Mouse (Mus musculus) liver, embryonic 14.5 days (tissue): ENCODE measurements around the gene Nup85. TPM values are rescaled to one million over a fixed set of nuclear protein-coding genes. Genes with fewer than 3 reads are reported as not detected.

Experiments used
- ATAC-seq: fragments of 200-750 bp; cut with Nextera tagmentation; 2 replicates; pipeline ENCODE4 v1.8.0; 2017; ENCODE audit warnings: moderate number of reproducible peaks, mild to moderate bottlenecking, moderate library complexity; ENCODE audit not compliant: insufficient read depth
- DNase-seq, 3 experiments: peaks; one replicate each; pipeline ENCODE4 v3.0.0-alpha.2; 2012 to 2013; ENCODE audit warnings: low read depth in 3 of 3, low spot score in 3 of 3
- H3K27ac ChIP-seq: fragments of 300-500 bp; sonication (generic); 2 replicates; pipeline ENCODE4 v1.5.1; 2014; ENCODE audit warnings: moderate library complexity, mild to moderate bottlenecking, control low read depth, inconsistent platforms
- H3K27me3 ChIP-seq: fragments of 300-500 bp; sonication (generic); 2 replicates; pipeline ENCODE4 v1.6.1; 2014; ENCODE audit warnings: mild to moderate bottlenecking, low read length, moderate library complexity; ENCODE audit not compliant: control insufficient read depth, insufficient read depth
- H3K36me3 ChIP-seq: fragments of 300-500 bp; sonication (generic); replicated peaks from 2 replicates; pipeline ENCODE4 v1.6.1; 2014; ENCODE audit warnings: low read depth; ENCODE audit not compliant: control insufficient read depth, insufficient read depth
- H3K4me1 ChIP-seq, 2 experiments: fragments of 200-500 bp in 1 of 2; fragments of 300-500 bp in 1 of 2; sonication (generic) in 1 of 2; replicated peaks; 2 replicates each; pipeline ENCODE4 v1.6.1; 2012 to 2014; ENCODE audit warnings: antibody characterized with exemption in 1 of 2, inconsistent platforms in 1 of 2, low read length in 1 of 2; ENCODE audit not compliant: control insufficient read depth in 2 of 2, insufficient read depth in 2 of 2
- H3K4me2 ChIP-seq: fragments of 300-500 bp; sonication (generic); 2 replicates; pipeline ENCODE4 v1.6.1; 2014; ENCODE audit warnings: low read depth, mild to moderate bottlenecking, control low read depth, moderate library complexity
- H3K4me3 ChIP-seq, 2 experiments: fragments of 200-500 bp in 1 of 2; fragments of 300-500 bp in 1 of 2; sonication (generic) in 1 of 2; 2 replicates each; pipeline ENCODE4 v1.5.1; 2012 to 2014; ENCODE audit warnings: low read depth in 2 of 2, low read length in 2 of 2, mild to moderate bottlenecking in 2 of 2, control low read depth in 1 of 2, inconsistent platforms in 1 of 2, moderate library complexity in 1 of 2; ENCODE audit not compliant: insufficient read depth in 1 of 2
- H3K9ac ChIP-seq: fragments of 300-500 bp; sonication (generic); replicated peaks from 2 replicates; pipeline ENCODE4 v1.6.1; 2014; ENCODE audit warnings: mild to moderate bottlenecking, control low read depth, moderate library complexity
- H3K9me3 ChIP-seq: fragments of 300-500 bp; sonication (generic); 2 replicates; pipeline ENCODE4 v1.6.1; 2016; ENCODE audit warnings: low read length, mixed read lengths; ENCODE audit not compliant: control insufficient read depth
- CTCF ChIP-seq: IDR thresholded peaks from 2 replicates; pipeline ENCODE4 v1.5.1; 2016; ENCODE audit warnings: antibody characterized with exemption, low read depth, control low read depth
- EP300 ChIP-seq: IDR thresholded peaks from 2 replicates; pipeline ENCODE4 v1.6.1; 2016; ENCODE audit warnings: antibody characterized with exemption, low read depth
- WGBS: fragments of 180-500 bp; shearing (Covaris S2); extraction: QIAGEN DNeasy Blood & Tissue Kit; methylation state at CpG from one replicate; pipeline ENCODE4 v1.1.7; 2014; ENCODE audit not compliant: insufficient replicate concordance; 5-methylcytosine and 5-hydroxymethylcytosine counted together
- polyA plus RNA-seq, 2 experiments: library from polyadenylated mRNA; depleted of rRNA in 1 of 2; stranded (reverse) in 1 of 2; unstranded in 1 of 2; fragments of >200 nt; fragmentation: Nextera tagmentation in 1 of 2; extraction: Ambion mirVana in 1 of 2; gene quantifications; 2 replicates each; pipeline versions ENCODE4 v1.2.1 to v1.2.3; 2012 to 2014

The Nup85 gene
- polyA plus RNA-seq, 2 experiments = 109 to 118 TPM

GRCm38 (mm10) chr11:115631505-115631890 lies 67.3 kb downstream of the Nup85 start:
- Histone ChIP-seq H3K27ac (no peak overlapping the region), H3K4me1 (peaks cover 0 to 14% of the 10 kb centered on the region in 2 experiments; a peak in 3 of 4 replicates), H3K4me2 (peak overlapping the region; percentile 7), H3K4me3 (no peak overlapping the region), H3K9ac (no peak overlapping the region), H3K27me3 (no peaks in the 10 kb centered on the region), H3K36me3 (no peaks in the 10 kb centered on the region), H3K9me3 (no peaks in the 10 kb centered on the region)
- DNase-seq (peak in 1 of 3 experiments; percentile 47), ATAC-seq (no peak)
- no peak for TF ChIP-seq EP300
- TF ChIP-seq CTCF = peak; percentile 79
- WGBS = 20% methylated on average over 3 of the region's 3 CpGs

GRCm38 (mm10) chr11:115632247-115632646 lies 68.0 kb downstream of the Nup85 start:
- WGBS = 63% methylated on average over 7 of the region's 7 CpGs
- DNase-seq (no peak), ATAC-seq (no peak)
- Histone ChIP-seq H3K9me3 (no peaks in the 10 kb centered on the region), H3K9ac (no peak overlapping the region), H3K27ac (no peak overlapping the region), H3K4me1 (peaks cover 0 to 10% of the 10 kb centered on the region in 2 experiments; a peak in 2 of 4 replicates), H3K4me3 (no peak overlapping the region), H3K36me3 (no peaks in the 10 kb centered on the region), H3K27me3 (no peaks in the 10 kb centered on the region), H3K4me2 (no peak overlapping the region)
- no peak for TF ChIP-seq CTCF
- no peak for TF ChIP-seq EP300

GRCm38 (mm10) chr11:115632862-115633261 lies 68.6 kb downstream of the Nup85 start:
- no peak for TF ChIP-seq CTCF
- no peak for TF ChIP-seq EP300
- no peak overlapping the region for H3K27ac ChIP-seq
- no peak overlapping the region for H3K4me2 ChIP-seq
- ATAC-seq (no peak), DNase-seq (no peak)
- H3K4me3 ChIP-seq = no peak overlapping the region
- no peaks in the 10 kb centered on the region for H3K27me3 ChIP-seq
- 71% methylated on average over 10 of the region's 10 CpGs for WGBS
- H3K9ac ChIP-seq = no peak overlapping the region
- no peaks in the 10 kb centered on the region for H3K36me3 ChIP-seq
- H3K4me1 ChIP-seq = peaks cover 0 to 9% of the 10 kb centered on the region in 2 experiments; a peak in 2 of 4 replicates
- H3K9me3 ChIP-seq = no peaks in the 10 kb centered on the region

Other genes with a start within 250 kb of the Nup85 start
- 0.04 and 0.06 TPM in 2 replicates for gene Ush1g, start 242.4 kb upstream of the Nup85 start, polyA plus RNA-seq (2012; rRNA removed)
- 0.06 and 0.16 TPM in 2 replicates for gene Ush1g, start 242.4 kb upstream of the Nup85 start, polyA plus RNA-seq (2014; fragmentation: Nextera tagmentation; extraction: Ambion mirVana)
- gene Otop3, start 229.7 kb upstream of the Nup85 start, polyA plus RNA-seq (2012; rRNA removed) = not detected in 2 replicates
- not detected in 2 replicates for gene Otop3, start 229.7 kb upstream of the Nup85 start, polyA plus RNA-seq (2014; fragmentation: Nextera tagmentation; extraction: Ambion mirVana)
- 0.54 and 0.59 TPM in 2 replicates for gene Hid1, start 196.7 kb upstream of the Nup85 start, polyA plus RNA-seq (2012; rRNA removed)
- gene Hid1, start 196.7 kb upstream of the Nup85 start, polyA plus RNA-seq (2014; fragmentation: Nextera tagmentation; extraction: Ambion mirVana) = 0.50 and 0.86 TPM in 2 replicates
- 1.5 and 1.7 TPM in 2 replicates for gene Cdr2l, start 182.5 kb upstream of the Nup85 start, polyA plus RNA-seq (2012; rRNA removed)
- 0.86 and 1.0 TPM in 2 replicates for gene Cdr2l, start 182.5 kb upstream of the Nup85 start, polyA plus RNA-seq (2014; fragmentation: Nextera tagmentation; extraction: Ambion mirVana)
- 37.8 and 49.2 TPM in 2 replicates for gene Mrpl58, start 160.7 kb upstream of the Nup85 start, polyA plus RNA-seq (2012; rRNA removed)
- gene Mrpl58, start 160.7 kb upstream of the Nup85 start, polyA plus RNA-seq (2014; fragmentation: Nextera tagmentation; extraction: Ambion mirVana) = 86.5 and 90.7 TPM in 2 replicates
- 212 and 334 TPM in 2 replicates for gene Atp5h, start 144.5 kb upstream of the Nup85 start, polyA plus RNA-seq (2012; rRNA removed)
- 616 and 620 TPM in 2 replicates for gene Atp5h, start 144.5 kb upstream of the Nup85 start, polyA plus RNA-seq (2014; fragmentation: Nextera tagmentation; extraction: Ambion mirVana)
- gene Kctd2, start 144.3 kb upstream of the Nup85 start, polyA plus RNA-seq (2012; rRNA removed) = 5.3 and 5.8 TPM in 2 replicates
- gene Kctd2, start 144.3 kb upstream of the Nup85 start, polyA plus RNA-seq (2014; fragmentation: Nextera tagmentation; extraction: Ambion mirVana) = 5.2 and 5.6 TPM in 2 replicates
- gene Trim80, start 123.9 kb upstream of the Nup85 start, polyA plus RNA-seq (2012; rRNA removed) = 0.07 and 0.10 TPM in 2 replicates
- 0.06 and 0.13 TPM in 2 replicates for gene Trim80, start 123.9 kb upstream of the Nup85 start, polyA plus RNA-seq (2014; fragmentation: Nextera tagmentation; extraction: Ambion mirVana)
- 0.02 TPM in 2 replicates for gene Slc16a5, start 102.0 kb upstream of the Nup85 start, polyA plus RNA-seq (2012; rRNA removed)
- gene Slc16a5, start 102.0 kb upstream of the Nup85 start, polyA plus RNA-seq (2014; fragmentation: Nextera tagmentation; extraction: Ambion mirVana) = 0.05 TPM in 1 of 2 replicates, not detected in the other
- 2.1 and 2.2 TPM in 2 replicates for gene Armc7, start 88.8 kb upstream of the Nup85 start, polyA plus RNA-seq (2012; rRNA removed)
- 2.0 and 2.2 TPM in 2 replicates for gene Armc7, start 88.8 kb upstream of the Nup85 start, polyA plus RNA-seq (2014; fragmentation: Nextera tagmentation; extraction: Ambion mirVana)
- 27.8 and 31.9 TPM in 2 replicates for gene Nt5c, start 72.6 kb upstream of the Nup85 start, polyA plus RNA-seq (2012; rRNA removed)
- gene Nt5c, start 72.6 kb upstream of the Nup85 start, polyA plus RNA-seq (2014; fragmentation: Nextera tagmentation; extraction: Ambion mirVana) = 50.7 and 50.9 TPM in 2 replicates
- 138 and 151 TPM in 2 replicates for gene Jpt1, start 50.0 kb upstream of the Nup85 start, polyA plus RNA-seq (2012; rRNA removed)
- gene Jpt1, start 50.0 kb upstream of the Nup85 start, polyA plus RNA-seq (2014; fragmentation: Nextera tagmentation; extraction: Ambion mirVana) = 233 and 256 TPM in 2 replicates
- 161 and 198 TPM in 2 replicates for gene Sumo2, start 28.2 kb upstream of the Nup85 start, polyA plus RNA-seq (2012; rRNA removed)
- gene Sumo2, start 28.2 kb upstream of the Nup85 start, polyA plus RNA-seq (2014; fragmentation: Nextera tagmentation; extraction: Ambion mirVana) = 393 and 406 TPM in 2 replicates
- gene Mrps7, start 39.5 kb downstream of the Nup85 start, polyA plus RNA-seq (2012; rRNA removed) = 16.2 and 24.1 TPM in 2 replicates
- 52.6 and 53.3 TPM in 2 replicates for gene Mrps7, start 39.5 kb downstream of the Nup85 start, polyA plus RNA-seq (2014; fragmentation: Nextera tagmentation; extraction: Ambion mirVana)
- 9.2 and 17.2 TPM in 2 replicates for gene Gga3, start 39.6 kb downstream of the Nup85 start, polyA plus RNA-seq (2012; rRNA removed)
- 6.4 and 7.2 TPM in 2 replicates for gene Gga3, start 39.6 kb downstream of the Nup85 start, polyA plus RNA-seq (2014; fragmentation: Nextera tagmentation; extraction: Ambion mirVana)
- 21.1 and 25.6 TPM in 2 replicates for gene Mif4gd, start 48.5 kb downstream of the Nup85 start, polyA plus RNA-seq (2012; rRNA removed)
- gene Mif4gd, start 48.5 kb downstream of the Nup85 start, polyA plus RNA-seq (2014; fragmentation: Nextera tagmentation; extraction: Ambion mirVana) = 24.3 and 25.6 TPM in 2 replicates
- 7.4 and 10.5 TPM in 2 replicates for gene Slc25a19, start 63.9 kb downstream of the Nup85 start, polyA plus RNA-seq (2012; rRNA removed)
- 8.5 and 9.4 TPM in 2 replicates for gene Slc25a19, start 63.9 kb downstream of the Nup85 start, polyA plus RNA-seq (2014; fragmentation: Nextera tagmentation; extraction: Ambion mirVana)
- gene Grb2, start 144.2 kb downstream of the Nup85 start, polyA plus RNA-seq (2012; rRNA removed) = 15.7 and 22.4 TPM in 2 replicates
- gene Grb2, start 144.2 kb downstream of the Nup85 start, polyA plus RNA-seq (2014; fragmentation: Nextera tagmentation; extraction: Ambion mirVana) = 26.0 and 30.1 TPM in 2 replicates
- gene Tmem94, start 201.0 kb downstream of the Nup85 start, polyA plus RNA-seq (2012; rRNA removed) = 11.0 and 13.8 TPM in 2 replicates
- 3.7 and 6.1 TPM in 2 replicates for gene Tmem94, start 201.0 kb downstream of the Nup85 start, polyA plus RNA-seq (2014; fragmentation: Nextera tagmentation; extraction: Ambion mirVana)
- gene Caskin2, start 249.2 kb downstream of the Nup85 start, polyA plus RNA-seq (2012; rRNA removed) = 7.1 and 7.8 TPM in 2 replicates
- gene Caskin2, start 249.2 kb downstream of the Nup85 start, polyA plus RNA-seq (2014; fragmentation: Nextera tagmentation; extraction: Ambion mirVana) = 4.9 and 6.1 TPM in 2 replicates